Mouse (Mus musculus) T-cell, adult 66 days (primary cell): ENCODE data around the gene Mup16. TPM values are rescaled to one million over a fixed set of nuclear protein-coding genes. Genes with fewer than 3 reads are reported as not detected.

Experiments
- total RNA-seq, 2 experiments: library from RNA; stranded (reverse); gene quantifications; 3 replicates in 1 of 2; 4 replicates in 1 of 2; pipeline ENCODE4 v1.2.4; 2023

The Mup16 gene
- total RNA-seq = not detected

DNA sequence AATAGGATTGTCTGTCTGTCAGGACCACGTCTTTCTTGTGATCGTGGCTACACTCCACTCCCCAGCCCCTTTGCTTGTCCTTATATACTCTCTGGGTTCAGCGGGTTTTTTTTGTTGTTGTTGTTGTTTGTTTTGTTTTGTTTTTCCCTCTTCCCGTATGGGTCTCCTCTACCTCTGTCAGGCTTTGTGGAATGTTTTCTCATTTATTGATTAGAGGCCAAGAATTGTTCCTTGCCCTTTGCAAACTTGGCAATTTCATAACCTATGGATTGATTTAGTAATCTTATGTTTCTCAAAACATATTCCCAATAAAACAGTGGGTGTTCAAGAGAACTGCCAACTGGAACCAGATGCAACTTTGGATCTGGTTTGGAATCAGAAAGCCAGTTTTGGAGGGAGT, at the start of gene Mup16:
TSS of gene Mup16 (minus strand) at position 101 of the 400 bp plus-strand sequence.

Other genes starting within 250 kb of the Mup16 start
- gene Mup14, start 215.5 kb downstream of the Mup16 start, total RNA-seq = not detected
- not detected for gene Mup15, start 79.8 kb downstream of the Mup16 start, total RNA-seq
- gene Mup17, start 76.3 kb upstream of the Mup16 start, total RNA-seq = not detected
- gene Mup18, start 154.6 kb upstream of the Mup16 start, total RNA-seq = not detected